Mouse (Mus musculus): ENCODE measurements around the gene Slc3a1.

Slc3a1 gene

GRCm38 (mm10) chr17:85028093-85028739, at the start of gene Slc3a1:
TSS of gene Slc3a1 (plus strand) at chr17:85028376.
- no peak for DNase-seq

DNA sequence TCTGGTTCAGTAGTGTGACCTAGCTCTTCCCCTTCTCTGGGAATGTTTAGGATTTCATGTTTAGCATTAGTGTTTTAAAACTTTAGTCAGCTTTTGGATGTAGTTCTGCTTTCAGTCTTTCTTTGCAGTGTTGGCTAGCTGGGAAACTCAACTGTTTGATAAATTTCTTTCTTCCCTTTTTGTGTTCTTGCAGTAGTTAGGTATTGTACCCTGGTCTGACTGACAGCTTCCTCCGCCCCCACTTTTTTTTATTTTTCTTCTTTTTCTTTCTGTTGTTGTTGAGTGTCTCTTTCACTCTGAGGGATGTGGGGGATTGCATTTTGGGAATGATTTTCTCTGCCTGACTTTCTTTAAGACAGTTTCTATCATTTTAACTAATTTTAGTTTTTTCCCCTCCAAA, 46.5 kb upstream of the Slc3a1 start:
- no peak for DNase-seq

DNA sequence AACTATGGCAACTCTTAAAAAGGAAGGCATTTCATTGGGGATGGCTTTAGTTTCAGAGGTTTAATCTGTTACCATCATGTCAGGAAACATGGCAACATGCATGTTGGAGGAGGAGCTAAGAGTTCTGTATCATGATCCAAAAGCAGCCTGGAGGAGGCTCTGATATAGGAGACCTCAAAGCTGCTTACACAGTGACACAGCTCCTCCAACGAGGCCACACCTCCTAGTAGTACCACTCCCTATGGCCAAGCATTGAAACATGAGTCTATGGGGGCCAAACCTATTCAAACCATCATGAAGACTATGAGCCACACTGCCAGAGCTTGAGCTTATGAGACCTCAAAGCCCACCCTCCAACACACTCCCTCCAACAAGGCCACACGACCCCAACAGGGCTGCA, 45.4 kb upstream of the Slc3a1 start:
- no peak for DNase-seq

DNA sequence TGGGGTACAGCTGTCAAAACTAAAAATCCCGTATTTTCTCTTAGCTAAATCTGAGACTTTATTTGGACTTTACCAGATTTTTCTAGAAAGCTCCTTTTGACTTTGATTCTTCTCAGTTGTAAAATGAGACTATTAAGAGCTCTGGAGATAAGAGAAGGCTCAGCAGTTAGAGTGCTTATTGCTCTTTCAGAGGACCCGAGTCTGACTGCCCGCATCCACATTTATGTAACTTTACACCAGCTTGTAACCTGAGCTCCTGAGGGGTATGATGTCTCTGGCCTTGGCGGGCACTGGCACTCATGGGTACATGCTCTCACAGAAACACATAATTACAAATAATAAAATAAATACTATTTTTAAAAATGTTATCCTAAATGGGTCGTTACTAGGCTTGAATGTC, 41.8 kb upstream of the Slc3a1 start:
- no peak for DNase-seq

GRCm38 (mm10) chr17:84987834-84988410, 40.3 kb upstream of the Slc3a1 start:
- DNase-seq = no peak

DNA sequence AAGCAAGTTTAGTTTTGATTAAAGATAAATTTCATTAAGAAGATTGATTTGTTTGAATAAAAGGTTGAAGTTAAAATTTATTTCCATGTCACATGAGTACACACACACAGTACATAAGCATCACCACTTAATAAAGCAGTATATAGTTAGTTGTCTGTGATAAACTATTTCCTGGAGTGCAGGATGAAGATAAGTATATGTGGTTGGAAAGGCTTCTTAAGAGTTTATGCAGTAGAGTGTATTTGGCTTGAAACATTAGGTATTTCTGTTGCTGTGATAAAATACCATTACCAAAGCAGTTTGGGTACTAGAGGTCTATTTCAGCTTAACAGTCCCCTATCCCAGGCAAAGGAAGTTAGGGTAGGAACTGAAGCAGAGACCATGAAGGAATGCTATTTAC, 39.7 kb upstream of the Slc3a1 start:
- DNase-seq = no peak

- DNase-seq = no peak
Measured at GRCm38 (mm10) chr17:84995844-84996243, 32.3 kb upstream of the Slc3a1 start.

DNA sequence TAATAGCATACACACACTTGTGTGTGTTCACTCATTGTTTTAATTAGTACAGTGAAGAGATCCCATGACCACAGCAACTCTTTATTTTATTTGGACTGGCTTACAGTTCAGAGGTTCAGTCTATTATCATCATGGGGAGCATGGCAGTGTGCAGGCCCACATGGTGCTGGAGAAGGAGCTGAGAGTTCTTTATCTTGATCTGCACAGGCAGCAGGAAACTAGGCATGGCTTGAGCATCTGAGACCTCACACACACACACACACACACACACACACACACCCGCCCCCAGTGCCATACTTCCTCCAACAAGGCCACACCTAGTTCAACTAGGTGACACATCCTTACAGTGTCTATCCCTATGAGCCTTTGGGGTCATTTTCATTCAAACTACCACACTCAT, 30.5 kb upstream of the Slc3a1 start:
- DNase-seq = no peak

- DNase-seq = no peak
Measured at GRCm38 (mm10) chr17:84999636-85000035, 28.5 kb upstream of the Slc3a1 start.

GRCm38 (mm10) chr17:85013485-85013884, 14.7 kb upstream of the Slc3a1 start:
- DNase-seq = no peak

GRCm38 (mm10) chr17:85014632-85015031, 13.5 kb upstream of the Slc3a1 start:
- no peak for DNase-seq

- no peak for DNase-seq
Measured at GRCm38 (mm10) chr17:85018344-85018743, 9.8 kb upstream of the Slc3a1 start.

GRCm38 (mm10) chr17:85018794-85019193, 9.4 kb upstream of the Slc3a1 start:
- no peak for DNase-seq

DNA sequence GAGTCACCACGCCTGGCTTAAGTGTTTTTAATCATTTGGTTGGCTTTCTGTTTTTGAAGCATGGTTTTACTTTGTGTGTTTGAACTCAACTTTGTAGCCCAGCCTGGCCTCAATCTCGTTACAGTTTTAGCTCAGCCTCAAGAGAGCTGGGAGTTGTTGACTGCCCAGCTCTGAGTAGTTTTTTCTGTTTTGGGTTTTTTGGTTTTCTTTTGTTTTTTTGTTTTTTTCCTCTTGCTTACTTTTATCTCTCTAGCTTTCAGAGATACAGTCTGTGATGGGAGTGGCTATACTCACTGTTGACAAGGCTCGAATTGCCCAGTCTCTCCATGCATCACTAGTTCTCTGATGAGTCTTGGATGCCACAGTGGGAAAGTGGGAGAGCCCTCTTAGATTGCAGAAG, 7.8 kb upstream of the Slc3a1 start:
- DNase-seq = no peak

DNA sequence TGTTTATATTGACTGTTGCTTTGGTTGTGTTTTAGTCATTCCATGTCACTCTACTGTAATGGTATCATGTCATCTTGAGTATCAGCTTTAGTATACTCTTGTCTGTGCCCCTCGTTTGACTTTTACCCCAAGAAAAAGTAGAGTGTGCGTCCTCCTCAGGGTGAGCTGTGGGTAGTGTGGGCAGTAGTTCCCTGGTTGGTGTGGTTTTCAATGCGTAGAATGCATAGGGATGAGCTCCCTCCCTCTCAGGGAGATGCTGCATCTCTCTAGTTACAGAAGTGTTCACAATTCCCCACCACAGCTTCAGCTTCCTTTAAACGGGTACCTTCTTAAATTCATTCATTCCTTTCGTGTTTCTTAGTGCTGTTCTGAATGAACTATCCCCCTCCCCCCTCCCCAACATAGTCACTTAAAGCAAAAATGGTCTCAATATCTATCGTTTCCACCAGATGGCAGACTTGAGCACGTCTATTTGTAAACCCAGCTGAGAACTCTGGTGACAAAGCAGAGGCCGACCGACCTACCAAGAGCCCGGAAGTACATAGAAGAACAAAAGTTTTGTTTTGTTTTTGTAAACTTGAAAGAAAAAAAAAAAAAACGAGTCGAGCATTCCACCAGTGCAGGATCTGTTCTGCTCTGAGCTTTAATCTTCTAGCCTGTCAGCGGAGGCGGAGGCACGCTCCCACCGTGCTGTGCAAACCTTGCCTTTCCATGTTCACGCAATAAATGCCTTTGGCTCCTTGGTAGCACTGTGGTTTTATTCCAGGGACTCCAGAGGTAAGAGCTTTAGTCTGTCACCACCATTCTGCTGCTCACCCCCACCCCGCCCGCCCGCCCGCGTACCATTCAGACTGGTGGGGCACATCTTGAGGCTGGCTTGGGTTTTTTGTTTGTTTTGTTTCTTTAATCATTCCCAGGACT, 4.7 kb upstream of the Slc3a1 start:
- DNase-seq = peak; percentile 36 to 62

- DNase-seq = no peak
Measured at GRCm38 (mm10) chr17:85024237-85024636, 3.9 kb upstream of the Slc3a1 start.

DNA sequence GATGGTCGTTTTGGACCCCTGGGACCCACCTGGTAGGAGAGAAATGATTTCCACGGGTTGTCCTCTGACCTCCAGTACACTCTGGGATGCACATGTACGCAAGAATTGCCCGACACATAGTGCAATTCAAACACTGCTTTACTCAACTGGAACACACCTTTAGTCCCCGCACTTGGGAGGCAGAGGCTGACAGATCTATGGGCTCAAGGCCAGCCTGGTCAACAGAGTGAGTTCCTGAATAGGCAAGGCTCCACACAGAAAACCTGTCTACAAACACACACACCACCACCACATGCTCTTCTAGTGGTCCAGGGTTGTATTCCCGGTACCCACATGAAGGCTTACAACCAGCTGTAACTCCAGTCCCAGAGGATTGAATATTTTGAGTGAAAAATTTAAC, 3.0 kb upstream of the Slc3a1 start:
- DNase-seq = no peak

GRCm38 (mm10) chr17:85026436-85026835, 1.7 kb upstream of the Slc3a1 start:
- no peak for DNase-seq

GRCm38 (mm10) chr17:85027247-85027646, 929 bp upstream of the Slc3a1 start:
- no peak for DNase-seq

- no peak for DNase-seq
Measured at GRCm38 (mm10) chr17:85028797-85029196, 621 bp downstream of the Slc3a1 start.

DNA sequence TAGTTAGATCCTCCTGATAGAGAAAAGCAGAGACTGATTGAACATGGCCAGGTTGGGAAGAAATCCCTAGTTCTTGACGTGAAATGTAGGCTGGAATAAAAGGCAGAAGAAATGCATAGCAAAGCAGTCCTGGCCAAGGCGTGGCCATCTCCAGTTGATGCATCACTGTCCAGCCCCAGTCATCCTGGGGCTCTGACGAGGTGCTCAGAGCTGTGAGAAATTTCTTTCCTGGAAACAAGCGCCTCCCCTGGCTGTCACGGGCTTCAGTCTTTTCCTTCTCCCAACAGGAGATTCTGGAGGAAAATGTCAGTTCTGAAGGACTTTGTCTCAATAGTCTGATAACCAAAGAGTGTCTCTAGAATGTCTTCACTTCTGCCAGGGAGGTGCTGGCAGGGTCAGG, 2.5 kb downstream of the Slc3a1 start:
- no peak for DNase-seq

- DNase-seq = no peak
Measured at GRCm38 (mm10) chr17:85033087-85033486, 4.9 kb downstream of the Slc3a1 start.

DNA sequence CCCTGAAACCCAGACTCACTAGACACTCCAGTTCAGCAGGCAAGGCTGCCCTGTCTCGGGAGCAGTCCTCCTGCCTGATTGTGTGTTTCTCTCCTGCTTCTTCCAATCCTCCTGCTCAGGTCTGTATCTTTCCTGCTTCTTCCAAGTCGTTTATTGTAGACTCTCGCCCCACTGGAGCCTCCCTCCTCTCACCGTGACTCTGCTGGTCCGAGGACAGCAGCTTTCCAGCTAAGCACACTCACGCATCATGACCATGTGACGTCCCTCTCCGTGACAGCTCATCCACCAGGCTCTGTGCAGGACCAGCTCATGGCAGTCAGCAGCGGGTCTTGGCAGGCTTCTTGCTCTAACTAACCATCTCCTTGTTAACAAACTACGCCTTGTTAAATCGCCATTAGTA, 5.9 kb downstream of the Slc3a1 start:
- no peak for DNase-seq

DNA sequence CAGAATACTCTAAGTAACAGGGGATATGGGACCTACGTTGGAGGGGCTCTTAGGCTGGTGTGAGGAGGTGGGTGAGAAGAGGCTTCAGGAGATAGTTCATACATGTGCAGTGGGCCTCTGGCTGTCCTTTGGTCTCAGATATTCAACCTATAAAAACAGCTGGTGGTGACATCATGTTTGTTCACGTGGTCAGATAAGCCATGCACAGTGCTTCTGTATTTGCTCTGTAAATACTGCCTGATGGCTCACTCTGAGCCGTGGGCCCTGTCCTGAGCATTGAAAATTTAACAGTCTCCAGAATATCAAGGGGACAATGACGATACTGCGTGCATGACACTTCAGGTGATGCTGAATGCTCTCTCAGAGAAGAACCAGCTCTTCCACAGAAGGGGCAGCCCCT, 9.7 kb downstream of the Slc3a1 start:
- DNase-seq = no peak

Measured in lung, postnatal 4 days (tissue).